Mouse (Mus musculus) MEL (cell line): ENCODE results near the gene Slc25a54. TPM values are rescaled to one million over a fixed set of nuclear protein-coding genes. Genes with fewer than 3 reads are reported as not detected.

Source experiments
- DNase-seq: peaks from one replicate; pipeline ENCODE4 v3.0.0; 2011; ENCODE audit warnings: low read depth, low spot score
- H3K27ac ChIP-seq: 2 replicates; pipeline ENCODE4 v1.5.1; 2012; ENCODE audit warnings: low read depth, mild to moderate bottlenecking, control low read depth, low read length, moderate library complexity; ENCODE audit not compliant: control insufficient read depth
- H3K27me3 ChIP-seq, 2 experiments: fragments of 150-350 bp in 1 of 2; sonication (generic) in 1 of 2; 2 replicates each; pipeline ENCODE4 v1.6.1; 2012; ENCODE audit warnings: low read length in 2 of 2, mild to moderate bottlenecking in 2 of 2, improper control_type of control experiment in 1 of 2, moderate library complexity in 1 of 2; ENCODE audit not compliant: insufficient read depth in 2 of 2, control insufficient read depth in 1 of 2
- H3K36me3 ChIP-seq, 2 experiments: 2 replicates each; pipeline ENCODE4 v1.6.1; 2012 to 2014; ENCODE audit warnings: low read length in 2 of 2, improper control_type of control experiment in 1 of 2, inconsistent platforms in 1 of 2, mild to moderate bottlenecking in 1 of 2; ENCODE audit not compliant: insufficient read depth in 2 of 2, control insufficient read depth in 1 of 2
- H3K4me1 ChIP-seq, 2 experiments: fragments of 150-350 bp in 1 of 2; sonication (generic) in 1 of 2; 2 replicates each; pipeline ENCODE4 v1.6.1; 2012; ENCODE audit warnings: low read length in 2 of 2, improper control_type of control experiment in 1 of 2, mild to moderate bottlenecking in 1 of 2; ENCODE audit not compliant: insufficient read depth in 2 of 2, control insufficient read depth in 1 of 2
- H3K4me3 ChIP-seq, 2 experiments: fragments of 150-350 bp in 1 of 2; sonication (generic) in 1 of 2; 2 replicates each; pipeline ENCODE4 v1.5.1; 2012; ENCODE audit warnings: low read depth in 2 of 2, low read length in 2 of 2, mild to moderate bottlenecking in 2 of 2, moderate library complexity in 2 of 2, control low read depth in 1 of 2, improper control_type of control experiment in 1 of 2; ENCODE audit not compliant: control insufficient read depth in 1 of 2, insufficient read depth in 1 of 2
- H3K79me2 ChIP-seq: 2 replicates; pipeline ENCODE4 v1.6.1; 2012; ENCODE audit warnings: mild to moderate bottlenecking, low read length, moderate library complexity; ENCODE audit not compliant: control insufficient read depth, poor library complexity, insufficient read depth
- H3K9ac ChIP-seq: 2 replicates; pipeline ENCODE4 v1.6.1; 2012; ENCODE audit warnings: low read depth, mild to moderate bottlenecking, control low read depth, low read length, moderate library complexity; ENCODE audit not compliant: control insufficient read depth, poor library complexity, severe bottlenecking
- H3K9me3 ChIP-seq: fragments of 150-350 bp; sonication (generic); replicated peaks from 2 replicates; pipeline ENCODE4 v1.6.1; 2012; ENCODE audit warnings: mild to moderate bottlenecking, low read length, improper control_type of control experiment, moderate library complexity; ENCODE audit not compliant: insufficient read depth
- BHLHE40 ChIP-seq: IDR thresholded peaks from 2 replicates; pipeline ENCODE4 v1.6.1; 2012; ENCODE audit warnings: low read depth, mild to moderate bottlenecking, inconsistent platforms, low read length, improper control_type of control experiment, borderline replicate concordance
- E2F4 ChIP-seq: IDR thresholded peaks from 2 replicates; pipeline ENCODE4 v1.6.1; 2011; ENCODE audit warnings: low read depth, low read length, improper control_type of control experiment, borderline replicate concordance
- EP300 ChIP-seq, 2 experiments: IDR thresholded peaks; 2 replicates each; pipeline ENCODE4 v1.6.1; 2011; ENCODE audit warnings: improper control_type of control experiment in 2 of 2, low read length in 2 of 2, low read depth in 1 of 2, mild to moderate bottlenecking in 1 of 2
- ETS1 ChIP-seq: IDR thresholded peaks from 2 replicates; pipeline ENCODE4 v1.6.1; 2012; ENCODE audit warnings: low read depth, mild to moderate bottlenecking, inconsistent platforms, low read length, improper control_type of control experiment, moderate library complexity
- GABPA ChIP-seq: IDR thresholded peaks from 2 replicates; pipeline ENCODE4 v1.6.1; 2012; ENCODE audit warnings: low read depth, mild to moderate bottlenecking, inconsistent platforms, low read length, improper control_type of control experiment, moderate library complexity
- GATA1 ChIP-seq: IDR thresholded peaks from 2 replicates; pipeline ENCODE4 v1.6.1; 2011; ENCODE audit warnings: low read depth, low read length, improper control_type of control experiment
- HCFC1 ChIP-seq: IDR thresholded peaks from 2 replicates; pipeline ENCODE4 v1.6.1; 2012; ENCODE audit warnings: low read depth, mild to moderate bottlenecking, inconsistent platforms, low read length, improper control_type of control experiment, moderate library complexity
- JUND ChIP-seq: IDR thresholded peaks from 2 replicates; pipeline ENCODE4 v1.6.1; 2011; ENCODE audit warnings: low read depth, mild to moderate bottlenecking, improper control_type of control experiment, low read length
- KAT2A ChIP-seq: conservative IDR thresholded peaks from 2 replicates; pipeline ENCODE4 v1.6.1; 2012; ENCODE audit warnings: low read depth, low read length, improper control_type of control experiment, inconsistent platforms
- MAFK ChIP-seq: IDR thresholded peaks from 2 replicates; pipeline ENCODE4 v1.6.1; 2011; ENCODE audit warnings: low read depth, mild to moderate bottlenecking, low read length, improper control_type of control experiment, borderline replicate concordance
- MAX ChIP-seq: IDR thresholded peaks from 2 replicates; pipeline ENCODE4 v1.6.1; 2011; ENCODE audit warnings: low read length, improper control_type of control experiment
- MAZ ChIP-seq: IDR thresholded peaks from 2 replicates; pipeline ENCODE4 v1.6.1; 2012; ENCODE audit warnings: low read depth, mild to moderate bottlenecking, inconsistent platforms, low read length, improper control_type of control experiment
- MEF2A ChIP-seq: IDR thresholded peaks from 2 replicates; pipeline ENCODE4 v1.6.1; 2014; ENCODE audit warnings: low read depth, mild to moderate bottlenecking, inconsistent platforms, low read length, improper control_type of control experiment; ENCODE audit not compliant: poor library complexity, insufficient replicate concordance, severe bottlenecking; ENCODE audit errors: extremely low read depth
- NRF1 ChIP-seq: IDR thresholded peaks from 2 replicates; pipeline ENCODE4 v1.6.1; 2014; ENCODE audit warnings: low read depth, mild to moderate bottlenecking, inconsistent platforms, low read length, improper control_type of control experiment, moderate library complexity; ENCODE audit not compliant: poor library complexity, insufficient read depth, severe bottlenecking
- POLR2AphosphoS5 ChIP-seq: IDR thresholded peaks from 2 replicates; pipeline ENCODE4 v1.6.1; 2012; ENCODE audit warnings: low read depth, borderline replicate concordance, mild to moderate bottlenecking, inconsistent platforms, low read length, moderate library complexity, mixed read lengths
- RAD21 ChIP-seq: IDR thresholded peaks from 2 replicates; pipeline ENCODE4 v1.6.1; 2011; ENCODE audit warnings: mild to moderate bottlenecking, low read depth, low read length, improper control_type of control experiment
- RCOR1 ChIP-seq: IDR thresholded peaks from 2 replicates; pipeline ENCODE4 v1.6.1; 2012; ENCODE audit warnings: low read depth, mild to moderate bottlenecking, inconsistent platforms, low read length, improper control_type of control experiment
- SMC3 ChIP-seq: IDR thresholded peaks from 2 replicates; pipeline ENCODE4 v1.6.1; 2011; ENCODE audit warnings: low read depth, low read length, improper control_type of control experiment
- TBP ChIP-seq: IDR thresholded peaks from 2 replicates; pipeline ENCODE4 v1.8.0; 2011; ENCODE audit warnings: low read depth, low read length, improper control_type of control experiment
- USF2 ChIP-seq, 2 experiments: IDR thresholded peaks; 2 replicates each; pipeline ENCODE4 v1.6.1; 2011 to 2012; ENCODE audit warnings: improper control_type of control experiment in 2 of 2, low read length in 2 of 2, borderline replicate concordance in 1 of 2, inconsistent platforms in 1 of 2, low read depth in 1 of 2, mild to moderate bottlenecking in 1 of 2; ENCODE audit not compliant: insufficient read depth in 1 of 2
- polyA plus RNA-seq, 2 experiments: library from polyadenylated mRNA; stranded (reverse) in 1 of 2; unstranded in 1 of 2; fragments of >175 nt in 1 of 2; fragments of >200 nt in 1 of 2; gene quantifications; 2 replicates each; pipeline versions ENCODE4 v1.2.1 to v1.2.4; 2012; ENCODE audit warnings: low replicate concordance in 2 of 2, low read depth in 1 of 2; ENCODE audit not compliant: insufficient read length in 2 of 2, insufficient read depth in 1 of 2, missing spikeins in 1 of 2
- total RNA-seq: library from RNA; depleted of rRNA; stranded (reverse); fragments of 300-350 nt; gene quantifications from 2 replicates; pipeline ENCODE4 v1.2.3, GENCODE M21; 2012

Slc25a54 gene
- total and polyA plus RNA-seq, 3 experiments = not detected

DNA sequence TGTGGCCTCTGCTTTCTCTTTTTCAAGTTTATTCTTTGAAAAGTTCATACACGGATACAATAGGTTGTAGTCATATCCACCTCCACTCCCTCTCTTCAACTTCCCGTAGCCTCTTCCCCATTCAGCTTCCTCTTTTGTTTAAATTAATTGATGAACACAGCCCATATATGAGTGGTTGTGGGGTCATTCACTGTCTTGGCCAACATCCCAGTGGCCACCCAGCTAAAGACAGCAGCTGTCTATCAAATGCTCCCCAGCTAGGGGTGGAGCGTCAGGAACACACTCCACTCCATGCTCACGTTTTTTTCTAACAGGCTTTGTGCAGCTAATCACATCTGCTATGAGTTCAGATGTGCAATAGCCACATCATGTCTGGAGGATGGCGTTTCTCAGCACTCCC lies 49.5 kb downstream of the Slc25a54 start:
- Histone ChIP-seq H3K27me3 (no peaks in the 10 kb centered on the region), H3K4me1 (peaks cover 0 to 20% of the 10 kb centered on the region in 2 experiments; a peak in 1 of 4 replicates), H3K27ac (peak overlapping the region; percentile 18; the same call in 1 of the 2 replicates), H3K79me2 (no peaks in the 10 kb centered on the region), H3K4me3 (no peak overlapping the region), H3K36me3 (peaks cover 0 to 11% of the 10 kb centered on the region in 2 experiments; a peak in 2 of 4 replicates), H3K9ac (no peak overlapping the region), H3K9me3 (no peaks in the 10 kb centered on the region)
- peak; percentile 51 for DNase-seq
- TF ChIP-seq MAX = no peak
- no peak for TF ChIP-seq JUND
- TF ChIP-seq USF2 (IDR thresholded peaks at IDR 0.05; ENCODE audit: borderline replicate concordance in 1 of 2, insufficient read depth in 1 of 2, low read depth in 1 of 2, low read length in 2 of 2) = no peak
- TF ChIP-seq EP300 (IDR thresholded peaks at IDR 0.05; ENCODE audit: low read depth in 1 of 2, low read length in 2 of 2) = peak in 1 of 2 experiments; percentile 7; a peak in 1 of 4 replicates
- TF ChIP-seq GABPA = no peak
- TF ChIP-seq HCFC1 = no peak

DNA sequence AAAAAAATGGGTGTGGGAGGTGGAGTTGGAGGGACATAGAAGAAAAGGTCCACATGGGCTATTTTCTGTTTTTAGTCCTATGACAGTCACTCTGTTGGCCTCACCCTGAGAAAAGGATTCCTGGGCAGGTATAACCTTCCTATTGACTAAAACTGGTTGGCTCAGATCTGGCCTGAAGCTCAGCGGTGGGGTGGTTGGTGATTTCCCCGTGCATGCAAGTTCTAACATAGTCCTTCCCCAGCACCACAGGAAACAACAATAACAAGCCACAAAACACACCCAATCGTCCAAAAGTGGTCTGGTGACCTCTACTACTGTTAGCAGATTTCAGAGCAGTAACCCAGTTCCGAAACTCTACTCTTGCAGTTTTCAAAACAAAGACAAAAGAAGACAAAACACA lies 52.7 kb downstream of the Slc25a54 start:
- TF ChIP-seq RCOR1 (no peak), KAT2A (no peak), POLR2AphosphoS5 (no peak), MEF2A (no peak), E2F4 (no peak), ETS1 (no peak), GATA1 (no peak), NRF1 (no peak), TBP (no peak), USF2 (IDR thresholded peaks at IDR 0.05; ENCODE audit: borderline replicate concordance in 1 of 2, insufficient read depth in 1 of 2, low read depth in 1 of 2, low read length in 2 of 2) (no peak), MAZ (no peak), JUND (no peak), MAFK (no peak), BHLHE40 (no peak), RAD21 (no peak), SMC3 (no peak), GABPA (no peak)
- Histone ChIP-seq H3K4me3 (no peak overlapping the region), H3K27ac (no peak overlapping the region), H3K9ac (no peak overlapping the region), H3K9me3 (no peaks in the 10 kb centered on the region), H3K36me3 (peaks cover 0 to 3% of the 10 kb centered on the region in 2 experiments; a peak in 2 of 4 replicates), H3K27me3 (no peaks in the 10 kb centered on the region), H3K4me1 (peaks cover 0 to 12% of the 10 kb centered on the region in 2 experiments; a peak in 1 of 4 replicates), H3K79me2 (no peaks in the 10 kb centered on the region)
- no peak for DNase-seq
